Mouse (Mus musculus) left cerebral cortex, adult 2 months (tissue): ENCODE measurements at regions not wholly inside any gene's neighbourhood (a gene's known extent, or its start where the extent isn't known, plus 50 kb on each side); places are given as distances from the start of the nearest gene placed in this dataset.
A peak's percentile ranks its signal among the peaks of the same experiment; 100 is the strongest.

Experiments used
- DNase-seq, 2 experiments: peaks; one replicate each; pipeline ENCODE4 v3.0.0; 2021 to 2022; ENCODE audit warnings: low spot score in 2 of 2, mixed read lengths in 1 of 2; ENCODE audit errors: extremely low spot score in 1 of 2
- H3K27ac ChIP-seq: fragments of 200-600 bp; 2 replicates; pipeline ENCODE4 v1.8.1; 2022
- H3K4me3 ChIP-seq: fragments of 200-600 bp; 2 replicates; pipeline ENCODE4 v1.8.1; 2022
- CTCF ChIP-seq: fragments of 200-600 bp; IDR thresholded peaks from 2 replicates; pipeline ENCODE4 v1.8.1; 2022; ENCODE audit warnings: antibody characterized with exemption, mild to moderate bottlenecking, moderate library complexity
- intact Hi-C: fragments of 180-260 bp; cut with DNase I; formaldehyde crosslinking; loops from one replicate; pipeline ENCODE4 v1.15.1; 2025

DNA sequence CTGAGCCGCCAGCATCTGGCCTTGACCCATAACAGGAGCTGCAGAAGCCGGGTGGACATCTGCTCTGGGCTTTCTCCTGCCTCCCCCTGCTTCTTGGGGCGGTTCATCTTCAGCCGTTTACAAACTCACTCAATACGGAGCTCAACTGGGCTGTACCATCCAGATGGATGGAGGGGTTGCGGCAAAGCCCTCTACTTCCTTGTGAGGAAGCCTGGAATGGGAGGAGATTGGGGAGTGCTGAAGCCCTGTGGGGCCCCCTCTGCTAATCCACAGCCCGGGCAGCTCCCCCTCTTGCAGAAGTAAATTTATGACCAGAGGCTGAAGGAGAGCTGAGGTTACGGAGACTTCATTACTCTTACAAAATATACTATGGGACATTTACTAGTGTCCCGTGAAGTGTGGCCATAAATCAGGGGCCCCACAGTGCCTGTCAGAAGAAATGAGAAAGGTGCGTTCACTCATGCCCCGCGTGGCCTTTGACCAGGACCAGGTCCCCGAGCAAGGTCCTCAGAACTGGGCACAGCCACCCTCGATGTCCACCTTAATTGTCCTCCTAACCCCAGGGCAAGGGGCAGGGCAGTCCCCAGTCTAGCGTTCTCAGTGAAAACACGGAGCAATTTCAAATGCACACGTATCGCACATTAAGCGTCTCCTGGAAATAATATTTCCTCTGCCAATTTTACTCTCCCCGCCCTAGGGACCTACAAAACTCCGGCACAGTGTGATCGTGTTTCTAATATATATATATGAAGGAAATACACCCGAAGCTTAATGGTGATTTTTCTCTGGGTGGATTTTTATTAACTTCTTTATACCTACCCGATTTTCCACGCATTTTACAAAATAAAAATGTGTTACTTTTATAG lies 115.1 kb downstream of the Cdc5l start:
- DNase-seq: no peak
- intact Hi-C loops: no loop called here
- Histone ChIP-seq H3K27ac (no peak overlapping the region), H3K4me3 (no peak overlapping the region)
- no peak for TF ChIP-seq CTCF

- H3K27ac ChIP-seq: no peak overlapping the region
- TF ChIP-seq CTCF: no peak
- intact Hi-C loops: no loop called here
- H3K4me3 ChIP-seq: no peak overlapping the region
- DNase-seq: peak; percentile 24 to 26
Measured at GRCm38 (mm10) chr17:45312510-45313266, 120.8 kb downstream of the Cdc5l start.

DNA sequence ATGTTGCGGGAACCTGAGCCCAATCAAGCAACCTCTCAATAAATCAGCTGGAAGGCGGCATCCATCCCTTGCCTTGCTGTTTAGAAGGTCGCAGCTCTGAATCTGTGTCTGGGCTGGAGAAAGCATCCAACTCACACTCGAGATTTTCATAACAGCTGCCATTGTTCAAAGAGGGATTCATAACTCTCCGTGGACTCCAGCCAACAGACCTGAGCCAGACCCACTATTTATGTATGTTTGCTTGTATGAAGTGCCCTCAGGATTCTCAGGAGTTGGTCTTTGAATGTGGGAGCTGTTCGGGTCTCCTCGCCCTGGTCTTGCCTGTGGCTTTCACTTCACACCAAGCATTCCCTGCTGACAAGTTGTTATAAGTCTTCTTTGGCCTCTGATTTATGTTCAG lies 127.0 kb downstream of the Cdc5l start:
- no peak overlapping the region for H3K27ac ChIP-seq
- DNase-seq: no peak
- no peak overlapping the region for H3K4me3 ChIP-seq
- no peak for TF ChIP-seq CTCF
- intact Hi-C loops: no loop called here

DNA sequence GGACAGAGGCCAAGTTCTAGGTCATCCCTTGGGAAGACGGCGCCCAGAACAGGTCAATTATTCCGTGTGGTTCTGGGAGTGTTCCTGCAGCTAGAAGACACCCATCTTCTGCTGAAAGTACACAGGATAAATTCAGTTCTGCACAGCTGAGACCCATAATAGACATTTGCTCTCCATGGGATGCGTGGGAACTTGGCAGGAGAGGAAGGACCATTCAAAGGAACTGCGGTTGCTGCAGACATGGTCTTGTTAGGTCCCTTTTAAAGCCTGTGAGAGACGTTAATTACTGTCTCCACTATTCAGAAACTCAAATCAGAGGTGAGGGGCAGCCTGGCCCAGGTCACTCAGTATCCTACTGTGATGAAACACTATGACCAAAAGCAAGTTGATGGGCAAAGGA lies 130.4 kb downstream of the Cdc5l start:
- Histone ChIP-seq H3K27ac (no peak overlapping the region), H3K4me3 (no peak overlapping the region)
- no peak for DNase-seq
- no peak for TF ChIP-seq CTCF
- intact Hi-C loops: no loop called here

DNA sequence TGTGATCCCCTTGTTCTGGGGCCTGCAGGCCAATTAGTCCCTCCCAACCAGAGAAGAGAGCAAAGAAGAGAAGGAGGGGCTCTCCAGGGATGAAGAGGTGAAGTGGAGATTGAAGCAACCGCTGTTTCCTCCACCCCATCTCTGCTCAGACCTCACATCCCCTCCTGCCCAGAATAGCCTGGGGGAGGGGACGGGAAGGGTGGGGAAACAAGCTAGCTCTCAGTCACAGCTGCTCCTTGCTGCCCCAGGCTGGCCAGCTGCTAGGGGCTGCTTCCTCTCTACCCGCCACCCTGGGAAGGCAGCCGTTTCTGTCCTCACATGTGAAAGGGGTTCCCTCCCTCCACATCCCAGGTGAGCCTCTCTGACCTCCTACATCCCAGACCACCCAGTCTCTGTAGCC lies 135.2 kb downstream of the Cdc5l start:
- TF ChIP-seq CTCF: no peak
- intact Hi-C loops: loop anchor here (5.0 kb wide), 1 partner anchor 74 kb away; no protein-coding TSS in a partner anchor
- no peak overlapping the region for H3K27ac ChIP-seq

GRCm38 (mm10) chr17:45297860-45298259 lies 135.7 kb downstream of the Cdc5l start:
- no peak for DNase-seq
- intact Hi-C loops: loop anchor here (5.0 kb wide), 1 partner anchor 74 kb away; no protein-coding TSS in a partner anchor
- no peak for TF ChIP-seq CTCF
- Histone ChIP-seq H3K4me3 (no peak overlapping the region), H3K27ac (no peak overlapping the region)

More for the DNA sequence above, 135.2 kb downstream of the Cdc5l start:
- no peak for DNase-seq
- H3K4me3 ChIP-seq: no peak overlapping the region

DNA sequence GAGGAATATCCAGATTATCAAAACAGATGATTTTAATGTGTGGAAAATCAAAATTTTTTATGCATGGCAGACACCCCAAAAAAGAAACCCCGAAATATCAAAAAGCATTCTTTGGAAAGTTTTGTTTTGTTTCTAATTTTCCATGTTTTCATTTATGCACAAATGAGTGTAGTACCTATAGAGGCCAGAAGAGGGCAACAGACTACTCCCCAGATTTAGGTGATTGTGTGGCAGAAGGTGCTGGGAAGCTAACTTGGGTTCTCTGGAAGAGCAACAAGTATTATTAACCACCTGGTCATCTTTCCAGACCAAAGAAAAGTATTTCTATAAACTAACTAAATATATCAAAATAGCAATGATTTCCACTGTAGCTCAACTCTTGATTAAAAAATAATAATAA lies 137.2 kb downstream of the Cdc5l start:
- no peak overlapping the region for H3K27ac ChIP-seq
- no peak overlapping the region for H3K4me3 ChIP-seq
- no peak for DNase-seq
- intact Hi-C loops: loop anchor here (5.0 kb wide), 1 partner anchor 76 kb away; no protein-coding TSS in a partner anchor
- TF ChIP-seq CTCF: peak; percentile 42

GRCm38 (mm10) chr17:45294886-45295285 lies 138.7 kb downstream of the Cdc5l start:
- no peak for TF ChIP-seq CTCF
- Histone ChIP-seq H3K27ac (no peak overlapping the region), H3K4me3 (no peak overlapping the region)
- intact Hi-C loops: loop anchor here (5.0 kb wide), 1 partner anchor 77 kb away; no protein-coding TSS in a partner anchor
- no peak for DNase-seq

DNA sequence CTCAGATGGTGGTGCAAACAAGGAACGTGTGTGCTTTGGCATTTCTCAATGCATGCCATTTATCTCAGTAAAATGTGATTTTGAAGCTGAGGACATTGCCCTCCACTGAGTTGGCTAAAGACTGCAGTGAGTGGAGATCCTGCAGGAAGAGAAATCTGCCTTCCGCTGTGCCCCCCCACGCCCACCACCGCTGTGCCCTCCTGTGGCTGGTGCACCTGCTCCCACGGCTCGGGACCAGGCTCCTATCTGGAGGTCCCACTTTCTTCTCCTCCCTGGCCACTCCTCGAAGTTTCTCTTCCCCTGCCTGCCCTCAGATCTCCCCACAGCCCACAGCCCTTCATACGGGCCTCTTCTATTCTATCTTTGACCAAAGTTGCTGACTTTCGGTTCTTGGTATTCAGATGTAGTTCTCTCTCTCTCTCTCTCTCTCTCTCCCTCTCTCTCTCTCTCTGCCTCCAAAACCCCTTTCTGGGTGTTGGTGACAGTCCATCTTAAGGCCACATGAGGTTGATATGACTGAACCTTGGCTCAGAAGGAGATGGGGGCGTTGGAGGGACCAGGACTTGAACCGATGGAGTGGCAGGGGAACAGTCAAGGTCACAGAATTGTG lies 139.2 kb downstream of the Cdc5l start:
- intact Hi-C loops: no loop called here
- Histone ChIP-seq H3K4me3 (no peak overlapping the region), H3K27ac (no peak overlapping the region)
- DNase-seq: no peak
- TF ChIP-seq CTCF: no peak

DNA sequence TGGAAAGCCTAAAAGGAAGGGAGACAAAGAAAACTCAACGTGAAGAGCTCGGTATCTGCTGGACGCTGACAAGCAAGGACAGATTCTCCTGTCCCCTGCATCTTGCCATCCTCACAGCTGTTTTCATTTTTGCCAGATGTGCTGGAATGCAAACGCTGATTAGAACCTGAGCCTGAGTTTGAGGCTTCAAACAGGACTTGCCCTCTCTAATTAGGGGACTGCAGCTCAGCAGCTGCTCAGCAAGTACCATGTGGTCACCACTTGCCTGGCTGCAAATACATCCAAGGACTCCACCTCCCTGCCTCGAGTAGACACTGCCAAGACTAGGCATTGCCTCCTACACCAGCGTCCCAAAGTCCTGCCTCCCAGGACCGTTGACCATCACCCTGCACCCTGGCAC lies 140.7 kb downstream of the Cdc5l start:
- TF ChIP-seq CTCF: no peak
- intact Hi-C loops: no loop called here
- Histone ChIP-seq H3K4me3 (no peak overlapping the region), H3K27ac (no peak overlapping the region)
- DNase-seq: no peak

DNA sequence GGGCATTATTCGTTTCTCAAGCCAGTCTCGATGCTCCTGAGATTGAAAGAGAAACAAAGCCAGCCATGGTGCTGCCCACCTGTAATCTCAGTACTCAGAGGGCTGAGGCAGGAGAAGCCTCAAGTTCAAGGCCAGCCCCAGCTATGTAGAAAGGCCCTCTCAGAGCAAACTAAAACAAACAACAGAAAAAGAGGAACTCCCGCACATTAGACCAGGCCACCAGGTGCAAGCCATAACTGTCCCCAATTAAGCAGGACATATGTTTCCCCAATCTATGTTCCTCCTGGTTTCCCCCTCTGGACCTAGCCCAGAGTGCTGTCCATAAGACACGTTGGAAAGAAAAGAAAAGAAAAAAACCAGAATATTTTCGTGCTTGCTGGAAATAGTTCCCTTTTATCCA lies 142.5 kb downstream of the Cdc5l start:
- intact Hi-C loops: no loop called here
- H3K27ac ChIP-seq: no peak overlapping the region

More for the DNA sequence above, 142.5 kb downstream of the Cdc5l start:
- TF ChIP-seq CTCF: no peak
- DNase-seq: no peak
- no peak overlapping the region for H3K4me3 ChIP-seq
